Mouse (Mus musculus): ENCODE results near the gene Casz1. TPM values are rescaled to one million over a fixed set of nuclear protein-coding genes. Genes with fewer than 3 reads are reported as not detected.
A peak's percentile ranks its signal among the peaks of the same experiment; 100 is the strongest.

Casz1 gene
- polyA plus RNA-seq, 1 experiment from 2014 or later, result 3.6 TPM

GRCm38 (mm10) chr4:148785995-148786394, 18.2 kb upstream of the Casz1 start:
- no peaks in the 10 kb centered on the region; the same call in 1 of the 2 replicates for H3K4me1 ChIP-seq (replicated peaks; ENCODE audit: control insufficient read depth, insufficient read depth, low read length)
- H3K9me3 ChIP-seq (ENCODE audit: control insufficient read depth, low read length), result no peaks in the 10 kb centered on the region
- no peaks in the 10 kb centered on the region; the same call in 1 of the 2 replicates for H3K27me3 ChIP-seq (ENCODE audit: control insufficient read depth, insufficient read depth, low read length)
- no peak overlapping the region for H3K4me2 ChIP-seq (ENCODE audit: low read depth, low read length, severe bottlenecking)
- 63% methylated on average over 8 of the region's 8 CpGs for WGBS
- no peak overlapping the region for H3K4me3 ChIP-seq (ENCODE audit: low read depth, low read length)
- no peak overlapping the region for H3K9ac ChIP-seq (ENCODE audit: low read length)
- ATAC-seq (replicated peaks; ENCODE audit: low FRiP score), result no peak
- DNase-seq (ENCODE audit: low spot score), result no peak
- H3K36me3 ChIP-seq (ENCODE audit: control insufficient read depth, insufficient read depth, low read length), result no peaks in the 10 kb centered on the region
- no peak overlapping the region for H3K27ac ChIP-seq (ENCODE audit: low read depth, low read length)

- WGBS, result 72% methylated on average over 8 of the region's 8 CpGs
- no peak overlapping the region for H3K4me2 ChIP-seq (ENCODE audit: low read depth, low read length, severe bottlenecking)
- ATAC-seq (replicated peaks; ENCODE audit: low FRiP score) (no peak), DNase-seq (ENCODE audit: low spot score) (no peak)
- H3K27me3 ChIP-seq (ENCODE audit: control insufficient read depth, insufficient read depth, low read length), result no peaks in the 10 kb centered on the region; the same call in 1 of the 2 replicates
- H3K4me1 ChIP-seq (replicated peaks; ENCODE audit: control insufficient read depth, insufficient read depth, low read length), result no peaks in the 10 kb centered on the region; the same call in 1 of the 2 replicates
- no peak overlapping the region for H3K9ac ChIP-seq (ENCODE audit: low read length)
- H3K9me3 ChIP-seq (ENCODE audit: control insufficient read depth, low read length), result no peaks in the 10 kb centered on the region
- H3K27ac ChIP-seq (ENCODE audit: low read depth, low read length), result no peak overlapping the region
- no peak overlapping the region for H3K4me3 ChIP-seq (ENCODE audit: low read depth, low read length)
- no peaks in the 10 kb centered on the region for H3K36me3 ChIP-seq (ENCODE audit: control insufficient read depth, insufficient read depth, low read length)
These were observed 13.3 kb upstream of the Casz1 start for GRCm38 (mm10) chr4:148790940-148791339.

GRCm38 (mm10) chr4:148795038-148795437, 9.2 kb upstream of the Casz1 start:
- Histone ChIP-seq H3K27ac (ENCODE audit: low read depth, low read length) (no peak overlapping the region), H3K9ac (ENCODE audit: low read length) (no peak overlapping the region), H3K4me3 (ENCODE audit: low read depth, low read length) (no peak overlapping the region), H3K27me3 (ENCODE audit: control insufficient read depth, insufficient read depth, low read length) (peaks cover 2% of the 10 kb centered on the region; the same call in 1 of the 2 replicates), H3K4me1 (replicated peaks; ENCODE audit: control insufficient read depth, insufficient read depth, low read length) (no peaks in the 10 kb centered on the region; the same call in 1 of the 2 replicates), H3K9me3 (ENCODE audit: control insufficient read depth, low read length) (no peaks in the 10 kb centered on the region), H3K36me3 (ENCODE audit: control insufficient read depth, insufficient read depth, low read length) (no peaks in the 10 kb centered on the region), H3K4me2 (ENCODE audit: low read depth, low read length, severe bottlenecking) (no peak overlapping the region)
- DNase-seq (ENCODE audit: low spot score) (no peak), ATAC-seq (replicated peaks; ENCODE audit: low FRiP score) (no peak)
- 67% methylated on average over 4 of the region's 4 CpGs for WGBS

- Histone ChIP-seq H3K36me3 (ENCODE audit: control insufficient read depth, insufficient read depth, low read length) (no peaks in the 10 kb centered on the region), H3K4me1 (replicated peaks; ENCODE audit: control insufficient read depth, insufficient read depth, low read length) (no peaks in the 10 kb centered on the region; the same call in 1 of the 2 replicates), H3K27me3 (ENCODE audit: control insufficient read depth, insufficient read depth, low read length) (peaks cover 6% of the 10 kb centered on the region), H3K27ac (ENCODE audit: low read depth, low read length) (no peak overlapping the region), H3K4me3 (ENCODE audit: low read depth, low read length) (no peak overlapping the region), H3K9me3 (ENCODE audit: control insufficient read depth, low read length) (no peaks in the 10 kb centered on the region), H3K9ac (ENCODE audit: low read length) (no peak overlapping the region), H3K4me2 (ENCODE audit: low read depth, low read length, severe bottlenecking) (no peak overlapping the region)
- WGBS, result 81% methylated on average over 12 of the region's 12 CpGs
- ATAC-seq (replicated peaks; ENCODE audit: low FRiP score), result no peak
- no peak for DNase-seq (ENCODE audit: low spot score)
These were observed 6.5 kb upstream of the Casz1 start for GRCm38 (mm10) chr4:148797475-148798324.

- H3K4me1 ChIP-seq (replicated peaks; ENCODE audit: control insufficient read depth, insufficient read depth, low read length), result peaks cover 17% of the 10 kb centered on the region
- H3K4me2 ChIP-seq (ENCODE audit: low read depth, low read length, severe bottlenecking), result no peak overlapping the region
- WGBS, result 14% methylated on average over 4 of the region's 4 CpGs
- ATAC-seq (replicated peaks; ENCODE audit: low FRiP score) (no peak), DNase-seq (ENCODE audit: low spot score) (no peak)
- no peaks in the 10 kb centered on the region for H3K9me3 ChIP-seq (ENCODE audit: control insufficient read depth, low read length)
- no peak overlapping the region for H3K9ac ChIP-seq (ENCODE audit: low read length)
- no peaks in the 10 kb centered on the region for H3K36me3 ChIP-seq (ENCODE audit: control insufficient read depth, insufficient read depth, low read length)
- H3K27me3 ChIP-seq (ENCODE audit: control insufficient read depth, insufficient read depth, low read length), result peaks cover 31% of the 10 kb centered on the region
- H3K4me3 ChIP-seq (ENCODE audit: low read depth, low read length), result no peak overlapping the region
- no peak overlapping the region for H3K27ac ChIP-seq (ENCODE audit: low read depth, low read length)
These were observed 1.2 kb upstream of the Casz1 start for GRCm38 (mm10) chr4:148803031-148803430.

GRCm38 (mm10) chr4:148803636-148804035, 593 bp upstream of the Casz1 start:
- Histone ChIP-seq H3K9ac (ENCODE audit: low read length) (peak overlapping the region; percentile 28; the same call in 1 of the 2 replicates), H3K27ac (ENCODE audit: low read depth, low read length) (no peak overlapping the region), H3K4me3 (ENCODE audit: low read depth, low read length) (peak overlapping the region; percentile 55), H3K4me2 (ENCODE audit: low read depth, low read length, severe bottlenecking) (peak overlapping the region; percentile 99), H3K27me3 (ENCODE audit: control insufficient read depth, insufficient read depth, low read length) (peaks cover 35% of the 10 kb centered on the region), H3K4me1 (replicated peaks; ENCODE audit: control insufficient read depth, insufficient read depth, low read length) (peaks cover 17% of the 10 kb centered on the region), H3K9me3 (ENCODE audit: control insufficient read depth, low read length) (no peaks in the 10 kb centered on the region), H3K36me3 (ENCODE audit: control insufficient read depth, insufficient read depth, low read length) (no peaks in the 10 kb centered on the region)
- 2% methylated on average over 10 of the region's 10 CpGs for WGBS
- DNase-seq (ENCODE audit: low spot score) (no peak), ATAC-seq (replicated peaks; ENCODE audit: low FRiP score) (no peak)

GRCm38 (mm10) chr4:148804780-148805160, 541 bp downstream of the Casz1 start:
- H3K4me2 ChIP-seq (ENCODE audit: low read depth, low read length, severe bottlenecking), result peak overlapping the region; percentile 99
- no peak overlapping the region for H3K27ac ChIP-seq (ENCODE audit: low read depth, low read length)
- H3K4me1 ChIP-seq (replicated peaks; ENCODE audit: control insufficient read depth, insufficient read depth, low read length), result peaks cover 20% of the 10 kb centered on the region
- peaks cover 38% of the 10 kb centered on the region for H3K27me3 ChIP-seq (ENCODE audit: control insufficient read depth, insufficient read depth, low read length)
- peak overlapping the region; percentile 60 for H3K9ac ChIP-seq (ENCODE audit: low read length)
- 0% methylated on average over 5 of the region's 16 CpGs for WGBS
- DNase-seq (ENCODE audit: low spot score), result no peak
- H3K9me3 ChIP-seq (ENCODE audit: control insufficient read depth, low read length), result no peaks in the 10 kb centered on the region
- peak overlapping the region; percentile 55 for H3K4me3 ChIP-seq (ENCODE audit: low read depth, low read length)
- ATAC-seq (replicated peaks; ENCODE audit: low FRiP score), result no peak
- no peaks in the 10 kb centered on the region for H3K36me3 ChIP-seq (ENCODE audit: control insufficient read depth, insufficient read depth, low read length)

- 1% methylated on average over 42 of the region's 42 CpGs for WGBS
- peak overlapping the region; percentile 99 for H3K4me2 ChIP-seq (ENCODE audit: low read depth, low read length, severe bottlenecking)
- H3K9ac ChIP-seq (ENCODE audit: low read length), result peak overlapping the region; percentile 60
- no peaks in the 10 kb centered on the region for H3K36me3 ChIP-seq (ENCODE audit: control insufficient read depth, insufficient read depth, low read length)
- H3K4me3 ChIP-seq (ENCODE audit: low read depth, low read length), result peak overlapping the region; percentile 55
- H3K27me3 ChIP-seq (ENCODE audit: control insufficient read depth, insufficient read depth, low read length), result peaks cover 38% of the 10 kb centered on the region
- no peak overlapping the region for H3K27ac ChIP-seq (ENCODE audit: low read depth, low read length)
- DNase-seq (ENCODE audit: low spot score) (peak; percentile 66), ATAC-seq (replicated peaks; ENCODE audit: low FRiP score) (no peak)
- no peaks in the 10 kb centered on the region for H3K9me3 ChIP-seq (ENCODE audit: control insufficient read depth, low read length)
- H3K4me1 ChIP-seq (replicated peaks; ENCODE audit: control insufficient read depth, insufficient read depth, low read length), result peaks cover 20% of the 10 kb centered on the region
These were observed 1.1 kb downstream of the Casz1 start for GRCm38 (mm10) chr4:148805161-148805810.

All from forebrain, embryonic 11.5 days (tissue).